Mouse (Mus musculus) mouse trophoblast stem cell (cell line): ENCODE results near the gene Foxj1.
"Not testable (repeated sequence)": the region's sequence is repeated elsewhere in the genome, so short reads cannot be mapped to it uniquely, and the experiment has no call there.

Experiments used
- in situ Hi-C, 2 experiments: fragments of 300-500 bp; cut with MseI, MboI; formaldehyde crosslinking; loops; 2 replicates in 1 of 2; 3 replicates in 1 of 2; pipeline ENCODE4 v1.15.1; 2025

The Foxj1 gene

GRCm38 (mm10) chr11:116335244-116336036 lies at the start of gene Foxj1:
Foxj1 (minus strand) TSS chr11:116335399.
- in situ Hi-C loops: no loop called here

DNA sequence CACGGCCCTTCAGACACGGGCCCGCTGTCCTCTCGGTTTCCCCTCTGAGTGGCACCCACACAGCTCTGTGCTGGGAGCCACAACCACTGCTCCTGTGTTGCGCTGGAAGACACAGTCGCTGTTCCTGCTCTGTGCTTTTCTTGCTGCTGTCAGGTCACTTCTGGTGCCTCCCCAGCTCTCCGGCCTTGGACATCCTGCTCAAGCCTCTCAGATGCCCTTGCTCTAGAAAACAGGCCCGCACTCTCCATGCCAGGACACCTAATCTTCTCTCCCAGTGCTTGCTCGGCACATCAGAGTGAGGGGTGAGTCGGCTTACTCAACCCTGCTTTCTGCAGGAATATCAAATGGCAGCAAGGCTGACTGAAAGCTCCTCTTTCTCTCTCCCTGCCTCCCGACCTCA lies 49.0 kb upstream of the Foxj1 start:
- in situ Hi-C loops: no loop called here

GRCm38 (mm10) chr11:116383070-116383469 lies 47.9 kb upstream of the Foxj1 start:
- in situ Hi-C loops: not testable (repeated sequence)

GRCm38 (mm10) chr11:116380767-116381166 lies 45.6 kb upstream of the Foxj1 start:
- in situ Hi-C loops: no loop called here

DNA sequence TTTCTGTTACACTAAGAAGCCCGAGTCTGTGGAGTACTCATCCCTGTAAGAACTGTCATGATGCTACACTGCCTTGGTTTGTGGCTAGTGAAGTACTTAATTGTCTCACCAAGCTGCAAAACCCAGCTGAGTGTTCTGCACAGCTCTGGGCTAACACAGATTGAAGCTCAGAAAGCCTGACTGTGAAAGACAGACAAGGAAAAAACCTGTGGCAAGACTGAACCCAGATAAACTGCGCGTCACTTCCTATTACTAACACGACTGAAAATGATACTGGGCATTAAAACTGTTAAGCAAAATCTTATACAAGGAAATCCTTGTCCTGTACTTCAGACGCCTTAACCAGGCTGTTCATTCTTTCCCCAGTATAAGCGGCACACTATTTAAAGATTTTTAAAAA lies 44.3 kb upstream of the Foxj1 start:
- in situ Hi-C loops: no loop called here

DNA sequence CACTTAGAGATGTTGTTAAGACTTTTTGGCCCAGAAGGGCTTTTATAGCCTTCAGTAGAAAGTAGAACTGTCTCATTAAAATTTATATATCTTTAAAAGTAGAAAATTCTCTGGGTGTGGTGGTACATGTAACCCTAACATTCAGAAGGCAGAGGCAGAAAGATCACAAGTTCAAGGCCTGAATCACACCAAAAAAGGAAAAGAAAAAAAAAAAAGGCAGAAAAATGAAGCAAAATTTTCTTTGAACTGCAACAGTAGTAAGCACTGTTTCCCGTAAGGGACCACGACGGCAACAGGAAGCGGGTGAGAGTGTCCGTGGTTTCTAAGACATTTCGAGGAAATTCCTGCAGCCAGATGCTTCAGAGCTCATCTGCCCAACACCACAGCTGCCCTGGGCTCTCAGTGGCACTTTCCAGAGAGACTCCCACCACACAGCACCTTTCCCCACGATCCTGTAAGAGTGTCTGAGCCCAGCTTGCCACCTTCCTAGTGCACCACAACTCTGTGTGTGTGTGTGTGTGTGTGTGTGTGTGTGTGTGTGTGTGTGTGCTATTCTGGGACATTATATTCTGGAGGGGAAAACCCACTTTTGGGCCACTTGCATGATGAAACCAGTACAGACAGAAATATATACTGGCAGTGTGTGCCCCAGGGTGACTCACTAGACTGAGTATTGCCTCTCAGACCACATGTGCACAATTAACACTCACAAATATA lies 41.9 kb upstream of the Foxj1 start:
- in situ Hi-C loops: no loop called here

GRCm38 (mm10) chr11:116371894-116372450 lies 36.8 kb upstream of the Foxj1 start:
- in situ Hi-C loops: loop anchor here in 1 of 2 experiments (5.0 kb wide), 1 partner anchor 55 kb away; no protein-coding TSS in a partner anchor

- in situ Hi-C loops: loop anchor here (5.0 kb wide), 2 partner anchors 47 to 52 kb away; no protein-coding TSS in a partner anchor
Measured at GRCm38 (mm10) chr11:116369633-116370032, 34.4 kb upstream of the Foxj1 start.

DNA sequence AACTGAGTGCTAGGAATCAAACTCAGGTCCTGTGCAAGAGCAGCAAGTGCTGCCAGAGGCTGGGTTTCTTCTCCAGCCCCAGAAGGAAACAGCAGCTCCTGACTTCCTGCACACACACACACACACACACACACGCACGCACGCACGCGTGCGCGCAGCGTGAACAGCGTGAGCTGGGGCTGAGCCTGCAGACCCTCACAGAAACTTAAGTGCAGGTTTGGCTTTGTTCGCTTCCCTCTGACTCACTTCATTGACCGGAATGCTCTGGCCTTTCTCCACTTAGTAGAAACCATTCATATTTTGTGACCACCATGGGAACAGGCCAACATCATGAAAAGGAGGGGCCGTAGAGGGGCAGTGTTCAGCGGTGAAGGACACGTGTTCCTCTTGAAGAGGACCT lies 33.9 kb upstream of the Foxj1 start:
- in situ Hi-C loops: loop anchor here in 1 of 2 experiments (5.0 kb wide), 1 partner anchor 47 kb away; no protein-coding TSS in a partner anchor

DNA sequence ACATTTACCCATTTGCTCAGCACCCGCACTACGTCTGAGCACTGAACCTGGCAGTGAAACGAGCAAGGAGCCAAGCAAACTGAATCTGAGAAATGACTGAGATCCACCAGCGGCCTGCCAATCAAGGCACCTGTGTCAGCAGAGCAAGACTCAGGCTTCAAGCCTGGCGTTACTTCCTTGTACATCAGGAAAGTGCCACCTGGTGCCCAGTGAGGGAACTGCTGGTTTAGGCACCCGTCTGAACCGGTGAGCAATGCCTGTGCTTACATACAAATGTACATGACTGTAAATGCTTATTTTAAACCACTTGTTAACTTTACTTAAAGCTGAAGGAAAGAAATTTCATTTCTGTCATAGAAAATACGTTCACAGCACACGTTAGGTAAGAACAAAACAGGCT lies 32.9 kb upstream of the Foxj1 start:
- in situ Hi-C loops: loop anchor here in 1 of 2 experiments (5.0 kb wide), 1 partner anchor 46 kb away; no protein-coding TSS in a partner anchor

DNA sequence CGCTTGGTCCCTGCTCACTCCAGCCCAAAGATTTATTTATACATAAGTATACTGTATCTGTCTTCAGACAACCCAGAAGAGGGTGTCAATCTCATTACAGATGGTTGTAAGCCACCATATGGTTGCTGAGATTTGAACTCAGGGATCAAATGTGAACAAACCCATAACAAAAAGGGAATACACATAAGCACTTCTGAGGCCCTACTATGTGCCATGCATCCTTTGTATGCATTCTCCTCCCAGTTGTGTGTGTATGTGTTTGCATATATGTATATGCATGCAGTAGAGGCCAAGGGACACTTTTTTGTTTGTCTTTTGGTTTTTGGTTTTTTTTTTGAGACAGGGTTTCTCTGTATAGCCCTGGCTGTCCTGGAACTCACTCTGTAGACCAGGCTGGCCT lies 31.4 kb upstream of the Foxj1 start:
- in situ Hi-C loops: loop anchor here in 1 of 2 experiments (5.0 kb wide), 1 partner anchor 44 kb away; no protein-coding TSS in a partner anchor

DNA sequence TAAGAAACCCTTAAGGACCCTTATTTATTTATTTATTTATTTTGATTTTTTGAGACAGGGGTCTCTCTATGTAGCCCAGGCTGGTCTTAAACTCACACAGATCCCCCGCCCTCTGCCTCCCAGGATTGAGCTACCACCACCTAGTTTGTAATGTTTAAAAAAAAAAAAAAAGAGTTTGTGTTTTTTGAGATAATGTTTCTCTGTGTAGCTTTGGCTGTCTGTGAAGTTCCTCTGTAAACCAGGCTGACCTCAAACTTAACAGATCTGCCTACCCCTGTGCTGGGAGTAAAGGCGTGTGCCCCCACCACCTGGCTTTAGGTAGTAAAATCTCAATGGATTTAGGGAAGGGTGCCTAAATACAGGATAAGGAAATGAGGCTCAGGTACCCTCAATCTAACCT lies 30.9 kb upstream of the Foxj1 start:
- in situ Hi-C loops: loop anchor here in 1 of 2 experiments (5.0 kb wide), 1 partner anchor 44 kb away; no protein-coding TSS in a partner anchor

DNA sequence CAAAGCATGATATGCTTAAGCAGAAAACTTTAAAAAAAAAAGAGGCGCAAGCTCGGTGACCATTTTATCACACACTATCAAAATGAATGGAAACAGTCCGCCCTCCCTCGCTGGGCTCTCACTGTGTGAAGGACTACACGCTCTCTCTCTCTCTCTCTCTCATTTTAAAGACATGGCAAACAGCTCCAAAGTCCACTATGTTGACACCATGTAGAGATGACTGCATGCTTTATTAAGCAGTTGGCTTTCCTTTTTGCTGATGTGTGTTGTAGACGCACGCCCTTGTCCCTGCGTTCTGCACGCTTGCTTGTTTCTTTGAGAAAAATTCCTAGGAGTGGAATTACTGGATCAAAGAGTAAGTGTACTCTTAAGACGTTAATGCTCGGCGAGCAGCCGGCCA lies 30.2 kb upstream of the Foxj1 start:
- in situ Hi-C loops: loop anchor here in 1 of 2 experiments (5.0 kb wide), 1 partner anchor 43 kb away; no protein-coding TSS in a partner anchor

DNA sequence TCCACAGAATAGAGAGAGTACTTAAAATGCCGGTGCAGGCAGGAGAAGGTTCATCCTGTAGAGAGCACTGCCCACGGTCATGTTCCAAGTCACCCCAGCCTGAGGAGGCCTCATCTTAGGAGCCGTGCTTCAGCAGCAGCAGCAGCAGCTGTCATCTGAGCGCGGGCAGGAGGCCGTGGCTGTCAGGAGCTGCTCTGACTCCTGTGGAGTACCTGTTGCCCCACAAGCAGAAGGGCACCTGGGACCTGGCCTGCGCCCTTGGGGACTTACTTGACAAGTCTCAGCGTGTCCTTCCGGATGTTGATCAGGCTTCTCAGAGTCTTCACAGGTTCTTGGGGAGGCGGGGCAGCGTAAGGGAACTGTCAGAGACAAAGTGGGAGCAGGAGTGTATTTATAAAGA lies 26.8 kb upstream of the Foxj1 start:
- in situ Hi-C loops: no loop called here

GRCm38 (mm10) chr11:116360915-116361314 lies 25.7 kb upstream of the Foxj1 start:
- in situ Hi-C loops: not testable (repeated sequence)

DNA sequence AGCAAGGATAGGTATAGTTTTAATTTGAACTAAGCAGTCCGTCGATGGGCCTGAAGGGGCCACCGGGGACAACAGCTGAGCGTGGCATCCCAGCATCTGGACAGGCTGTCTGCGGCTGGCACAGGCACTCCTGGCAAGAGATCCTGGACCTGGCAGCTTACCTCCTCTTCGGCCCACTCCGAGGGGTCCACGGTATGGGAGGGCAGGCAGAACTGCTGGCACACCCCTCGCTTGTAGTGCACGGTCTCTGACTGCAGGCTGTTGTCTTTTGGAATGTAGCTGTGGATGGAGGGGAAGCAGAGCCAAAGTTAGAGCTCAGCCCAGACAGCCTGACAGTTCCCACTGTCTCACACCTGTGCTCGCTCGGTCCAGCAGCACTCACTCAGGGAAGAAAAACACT lies 24.5 kb upstream of the Foxj1 start:
- in situ Hi-C loops: no loop called here

GRCm38 (mm10) chr11:116358926-116359637 lies 23.9 kb upstream of the Foxj1 start:
- in situ Hi-C loops: no loop called here

DNA sequence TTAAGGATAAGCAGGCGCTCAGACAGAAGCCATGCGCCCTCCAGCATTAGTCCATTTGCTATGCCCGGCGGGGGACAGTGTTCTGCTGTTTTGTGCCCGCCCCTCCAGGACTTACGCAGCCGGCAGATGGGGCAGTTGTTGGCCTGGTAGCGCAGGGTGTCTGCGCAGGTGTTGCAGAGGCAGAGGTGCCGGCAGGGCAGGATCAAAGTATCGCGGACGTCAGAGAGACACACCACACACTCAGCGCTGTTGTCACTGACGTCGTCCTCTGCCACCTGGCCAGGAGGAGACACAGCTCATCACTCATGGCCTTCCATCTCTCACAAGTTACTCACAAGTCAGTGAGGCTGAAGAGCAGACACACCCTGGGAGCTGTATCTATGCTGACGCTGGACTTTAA lies 19.3 kb upstream of the Foxj1 start:
- in situ Hi-C loops: no loop called here

DNA sequence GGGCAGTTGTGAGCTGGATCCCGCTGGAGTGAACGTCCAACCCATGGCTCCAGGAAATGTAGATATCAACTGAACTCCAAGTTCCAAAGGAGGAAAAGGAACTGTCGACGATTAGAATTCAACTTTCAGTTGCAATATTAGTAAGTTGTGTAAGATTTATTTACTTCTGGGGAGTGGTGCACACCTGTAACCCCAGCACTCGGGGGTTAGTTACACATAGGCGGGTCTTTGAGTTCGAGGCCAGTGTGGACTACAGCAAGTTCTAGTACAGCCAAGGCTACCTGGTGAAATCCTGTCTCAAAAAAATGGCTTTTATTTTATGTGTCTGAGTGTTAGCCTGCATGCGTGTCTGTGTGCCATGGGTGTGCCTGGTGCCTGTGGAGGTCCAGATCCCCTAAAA lies 18.3 kb upstream of the Foxj1 start:
- in situ Hi-C loops: no loop called here

DNA sequence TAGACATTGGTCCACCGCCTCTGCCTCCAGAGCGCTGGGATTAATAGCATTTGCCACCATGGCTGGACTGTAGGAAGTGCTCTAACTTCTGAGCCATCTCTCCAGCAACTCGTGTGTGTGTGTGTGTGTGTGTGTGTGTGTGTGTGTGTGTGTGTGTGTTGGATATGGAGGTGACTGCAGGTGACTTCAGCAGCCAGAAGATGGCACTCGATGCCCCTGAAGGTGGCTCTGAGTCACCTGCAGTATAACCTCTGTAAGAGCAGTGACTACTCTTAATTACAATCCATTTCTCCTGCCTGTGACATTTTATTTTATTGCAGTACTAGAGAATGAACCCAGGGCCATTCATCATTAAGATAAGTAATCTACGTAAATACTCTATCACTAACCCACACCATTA lies 16.1 kb upstream of the Foxj1 start:
- in situ Hi-C loops: no loop called here

DNA sequence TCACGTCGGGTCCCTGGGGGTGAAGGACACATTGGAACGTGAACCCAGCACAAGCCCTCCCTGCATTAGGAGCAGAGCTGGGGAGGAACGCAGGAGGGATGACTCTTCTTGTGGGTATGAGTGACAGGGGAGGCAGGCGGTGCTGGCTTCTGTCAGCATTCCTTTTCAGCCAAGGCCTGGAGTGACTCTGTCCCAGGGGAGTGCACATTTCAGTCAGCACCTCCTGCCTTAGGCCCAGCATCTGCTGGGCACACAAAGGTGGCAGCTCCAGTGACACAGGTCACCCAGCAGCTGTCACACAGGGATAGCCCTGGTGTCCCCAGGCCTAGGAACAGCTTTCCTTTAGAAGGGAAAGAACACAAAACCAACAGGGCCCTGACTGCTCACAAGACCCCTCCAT lies 12.8 kb upstream of the Foxj1 start:
- in situ Hi-C loops: no loop called here

GRCm38 (mm10) chr11:116347012-116347411 lies 11.8 kb upstream of the Foxj1 start:
- in situ Hi-C loops: no loop called here
